Mouse (Mus musculus) heart, embryonic 14.5 days (tissue): ENCODE data around the gene Vegfd. TPM values are rescaled to one million over a fixed set of nuclear protein-coding genes. Genes with fewer than 3 reads are reported as not detected.

Experiments used
- ATAC-seq: fragments of 200-750 bp; cut with Nextera tagmentation; 2 replicates; pipeline ENCODE4 v1.8.0; 2017; ENCODE audit warnings: low read depth, moderate TSS enrichment; ENCODE audit not compliant: insufficient number of reproducible peaks, insufficient read depth, low FRiP score
- H3K27ac ChIP-seq, 2 experiments: fragments of 200-500 bp in 1 of 2; fragments of 300-500 bp in 1 of 2; sonication (generic) in 1 of 2; replicated peaks in 1 of 2; 2 replicates each; pipeline ENCODE4 v1.5.1; 2012 to 2014; ENCODE audit warnings: low read depth in 2 of 2, low read length in 2 of 2, control low read depth in 1 of 2, mild to moderate bottlenecking in 1 of 2, mixed read lengths in 1 of 2; ENCODE audit not compliant: control insufficient read depth in 1 of 2, insufficient read depth in 1 of 2
- H3K27me3 ChIP-seq: fragments of 300-500 bp; sonication (generic); 2 replicates; pipeline ENCODE4 v1.6.1; 2014; ENCODE audit warnings: mild to moderate bottlenecking, low read length, control low read depth; ENCODE audit not compliant: control insufficient read depth, insufficient read depth
- H3K36me3 ChIP-seq: fragments of 300-500 bp; sonication (generic); 2 replicates; pipeline ENCODE4 v1.6.1; 2014; ENCODE audit warnings: mild to moderate bottlenecking, control low read depth, low read length, mixed read lengths; ENCODE audit not compliant: control insufficient read depth, insufficient read depth
- H3K4me1 ChIP-seq, 2 experiments: fragments of 200-500 bp in 1 of 2; fragments of 300-500 bp in 1 of 2; sonication (generic) in 1 of 2; 2 replicates each; pipeline ENCODE4 v1.6.1; 2012 to 2014; ENCODE audit warnings: low read length in 2 of 2, control low read depth in 1 of 2, mixed read lengths in 1 of 2; ENCODE audit not compliant: control insufficient read depth in 2 of 2, insufficient read depth in 2 of 2
- H3K4me2 ChIP-seq: fragments of 300-500 bp; sonication (generic); 2 replicates; pipeline ENCODE4 v1.6.1; 2014; ENCODE audit warnings: mild to moderate bottlenecking, low read length
- H3K4me3 ChIP-seq, 2 experiments: fragments of 200-500 bp in 1 of 2; fragments of 300-500 bp in 1 of 2; sonication (generic) in 1 of 2; 2 replicates each; pipeline ENCODE4 v1.5.1; 2012 to 2014; ENCODE audit warnings: low read length in 2 of 2, mild to moderate bottlenecking in 2 of 2, control low read depth in 1 of 2, low read depth in 1 of 2, moderate library complexity in 1 of 2; ENCODE audit not compliant: control insufficient read depth in 1 of 2, insufficient read depth in 1 of 2
- H3K9ac ChIP-seq: fragments of 300-500 bp; sonication (generic); 2 replicates; pipeline ENCODE4 v1.6.1; 2014; ENCODE audit warnings: mild to moderate bottlenecking, low read length
- H3K9me3 ChIP-seq: fragments of 300-500 bp; sonication (generic); 2 replicates; pipeline ENCODE4 v1.6.1; 2016; ENCODE audit warnings: low read length, control low read depth; ENCODE audit not compliant: control insufficient read depth
- WGBS: fragments of 180-500 bp; shearing (Covaris S2); extraction: QIAGEN DNeasy Blood & Tissue Kit; methylation state at CpG from one replicate; pipeline ENCODE4 v1.1.7; 2014; 5-methylcytosine and 5-hydroxymethylcytosine counted together
- polyA plus RNA-seq: library from polyadenylated mRNA; unstranded; fragments of >200 nt; fragmentation: Nextera tagmentation; extraction: Ambion mirVana; gene quantifications from 2 replicates; pipeline ENCODE4 v1.2.1, GENCODE M21; 2014

Gene Vegfd
- polyA plus RNA-seq, 1 experiment from 2014 or later = 4.5 TPM

- no peak for ATAC-seq
- 95% methylated on average over 9 of the region's 9 CpGs for WGBS
These were observed 59.5 kb downstream of the Vegfd start for GRCm38 (mm10) chrX:164432682-164433081.

GRCm38 (mm10) chrX:164436709-164437108 lies 63.5 kb downstream of the Vegfd start, which contains the start of gene Asb11:
Asb11 (plus strand) TSS chrX:164436994.
- WGBS = 47% methylated on average over 8 of the region's 8 CpGs
- Histone ChIP-seq H3K4me2 (peak within 1 kb of the TSS; percentile 54), H3K27ac (peak within 1 kb of the TSS; percentile 49 to 75; a peak in 3 of 4 replicates), H3K27me3 (no peaks in the 10 kb centered on the region), H3K9me3 (no peaks in the 10 kb centered on the region), H3K9ac (peak within 1 kb of the TSS; percentile 64), H3K4me3 (peak within 1 kb of the TSS in 1 of 2 experiments; percentile 32; a peak in 2 of 4 replicates), H3K4me1 (peaks cover 3 to 4% of the 10 kb centered on the region in 2 experiments; a peak in 2 of 4 replicates), H3K36me3 (peaks cover 10% of the 10 kb centered on the region)
- ATAC-seq = peak; percentile 64; the same call in 1 of the 2 replicates

More at GRCm38 (mm10) chrX:164432682-164433081, 59.5 kb downstream of the Vegfd start:
- Histone ChIP-seq H3K4me3 (no peak overlapping the region), H3K9me3 (no peaks in the 10 kb centered on the region), H3K36me3 (peaks cover 36% of the 10 kb centered on the region), H3K4me1 (peaks cover 0 to 2% of the 10 kb centered on the region in 2 experiments; a peak in 1 of 4 replicates), H3K27me3 (no peaks in the 10 kb centered on the region), H3K4me2 (no peak overlapping the region), H3K9ac (no peak overlapping the region), H3K27ac (no peak overlapping the region)

DNA sequence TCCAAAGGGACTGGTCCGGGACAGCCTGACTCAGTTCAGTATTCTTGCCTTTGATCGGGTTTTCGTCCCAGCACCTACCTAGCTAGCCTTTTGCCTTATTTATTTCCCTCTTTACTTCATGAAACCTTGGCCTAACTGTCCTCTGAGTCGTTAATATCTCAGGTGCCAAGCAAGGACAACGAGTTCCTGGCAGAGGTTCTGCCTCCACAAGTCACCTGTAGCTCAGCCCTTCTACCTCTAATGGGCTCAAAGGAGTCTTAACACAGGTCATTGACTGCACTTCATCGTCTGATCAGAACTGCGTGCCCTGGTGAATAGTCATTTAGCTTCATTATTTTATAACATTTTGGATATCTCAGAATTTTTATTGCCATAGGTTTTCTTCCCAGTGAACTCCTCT lies 66.3 kb downstream of the Vegfd start:
- Histone ChIP-seq H3K9ac (peak overlapping the region; percentile 25; the same call in 1 of the 2 replicates), H3K4me1 (peaks cover 3 to 7% of the 10 kb centered on the region in 2 experiments; a peak in 2 of 4 replicates), H3K36me3 (no peaks in the 10 kb centered on the region), H3K9me3 (no peaks in the 10 kb centered on the region), H3K27ac (peak overlapping the region; percentile 53 to 86; a peak in 2 of 4 replicates), H3K4me2 (peak overlapping the region; percentile 54), H3K4me3 (no peak overlapping the region), H3K27me3 (no peaks in the 10 kb centered on the region)
- ATAC-seq = no peak
- WGBS = 74% methylated on average over 7 of the region's 7 CpGs

GRCm38 (mm10) chrX:164440140-164440539 lies 67.0 kb downstream of the Vegfd start:
- H3K9ac ChIP-seq = 0 out of 2 replicates have a peak overlapping the region, but pooled peaks have one; percentile 26
- no peaks in the 10 kb centered on the region for H3K36me3 ChIP-seq
- peaks cover 3 to 7% of the 10 kb centered on the region in 2 experiments; a peak in 2 of 4 replicates for H3K4me1 ChIP-seq
- peak; percentile 77; the same call in 1 of the 2 replicates for ATAC-seq
- no peaks in the 10 kb centered on the region for H3K9me3 ChIP-seq
- no peaks in the 10 kb centered on the region for H3K27me3 ChIP-seq
- 41% methylated on average over 2 of the region's 2 CpGs for WGBS
- H3K4me3 ChIP-seq = no peak overlapping the region
- peak overlapping the region; percentile 54 for H3K4me2 ChIP-seq
- peak overlapping the region; percentile 81 to 86 for H3K27ac ChIP-seq

GRCm38 (mm10) chrX:164440703-164441102 lies 67.5 kb downstream of the Vegfd start:
- H3K4me1 ChIP-seq = peaks cover 3 to 7% of the 10 kb centered on the region in 2 experiments; a peak in 2 of 4 replicates
- no peak for ATAC-seq
- no peaks in the 10 kb centered on the region for H3K9me3 ChIP-seq
- no peak overlapping the region for H3K9ac ChIP-seq
- H3K4me2 ChIP-seq = peak overlapping the region; percentile 50
- H3K27ac ChIP-seq = peak overlapping the region; percentile 81 to 86
- no peak overlapping the region for H3K4me3 ChIP-seq
- no peaks in the 10 kb centered on the region for H3K27me3 ChIP-seq
- 52% methylated on average over 3 of the region's 3 CpGs for WGBS
- H3K36me3 ChIP-seq = no peaks in the 10 kb centered on the region

DNA sequence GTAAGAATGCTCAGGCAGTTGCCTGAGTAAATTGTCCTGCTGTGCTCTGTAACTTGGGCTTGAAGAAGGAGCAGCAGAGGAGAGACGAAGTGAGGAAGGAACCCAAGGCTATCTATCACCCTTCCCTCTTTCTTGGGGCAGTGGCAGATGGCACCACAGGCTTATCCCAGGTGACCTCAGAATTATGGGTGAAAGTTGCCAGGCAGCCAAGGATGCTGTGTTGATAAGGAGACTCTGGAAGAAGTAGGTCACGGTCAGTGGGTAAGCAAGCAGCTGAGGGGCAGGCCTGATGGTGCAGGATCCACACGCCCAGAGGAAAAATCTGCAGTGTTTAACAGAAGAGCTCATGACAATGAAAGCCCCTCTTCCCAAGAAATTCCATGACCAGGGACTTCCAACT lies 68.1 kb downstream of the Vegfd start:
- ATAC-seq = no peak
- Histone ChIP-seq H3K9me3 (no peaks in the 10 kb centered on the region), H3K4me2 (no peak overlapping the region), H3K4me3 (no peak overlapping the region), H3K9ac (no peak overlapping the region), H3K4me1 (peaks cover 3 to 6% of the 10 kb centered on the region in 2 experiments; a peak in 2 of 4 replicates), H3K27ac (peak overlapping the region in 1 of 2 experiments; percentile 86; a peak in 2 of 4 replicates), H3K27me3 (no peaks in the 10 kb centered on the region), H3K36me3 (no peaks in the 10 kb centered on the region)
- WGBS = 60% methylated on average over 3 of the region's 3 CpGs

DNA sequence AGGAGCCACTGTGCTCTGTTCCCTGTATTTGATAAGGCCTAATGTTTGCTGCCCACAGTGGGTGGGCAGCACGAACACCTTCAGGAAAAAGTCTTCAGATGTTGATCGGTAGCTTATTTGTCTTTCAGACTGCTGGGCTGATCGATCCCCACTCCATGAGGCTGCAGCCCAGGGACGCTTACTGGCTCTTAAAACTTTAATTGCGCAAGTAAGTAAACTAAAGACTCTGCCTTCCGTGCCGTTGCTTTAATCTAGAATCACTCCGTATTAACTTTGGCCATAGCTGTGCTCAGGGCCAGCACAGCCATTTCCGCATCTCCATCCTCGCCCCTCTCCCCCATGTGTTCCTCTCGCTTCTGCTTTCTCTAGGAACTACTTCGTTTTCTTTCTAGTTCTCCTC lies 72.4 kb downstream of the Vegfd start:
- H3K4me2 ChIP-seq = no peak overlapping the region
- H3K27ac ChIP-seq = no peak overlapping the region
- no peak overlapping the region for H3K4me3 ChIP-seq
- H3K9ac ChIP-seq = no peak overlapping the region
- H3K9me3 ChIP-seq = no peaks in the 10 kb centered on the region
- WGBS = 80% methylated on average over 12 of the region's 12 CpGs
- ATAC-seq = no peak
- peaks cover 3 to 6% of the 10 kb centered on the region in 2 experiments; a peak in 2 of 4 replicates for H3K4me1 ChIP-seq
- H3K27me3 ChIP-seq = no peaks in the 10 kb centered on the region
- H3K36me3 ChIP-seq = no peaks in the 10 kb centered on the region
